Comparison of ENCODE assay signal across 9 mouse cellular contexts in genomic region chr2:61295261-61295964, GRCm38 (mm10).
A peak's percentile ranks its signal among the peaks of the same experiment; 100 is the strongest.
DNase-seq lines count a peak whose midpoint lies in the region; ATAC-seq lines count a peak whose summit lies in the region.
"Had no signal": no experiment of that assay in that cellular context is flagged by ENCODE, and none has a peak within 500 bp of the region (broad histone marks: within the 10 kb centered on the region; RNA-seq: fewer than 3 reads in every experiment).

No protein-coding gene starts in this region.

- H3K9ac ChIP-seq in heart, embryonic 16.5 days (ENCODE audit: low read length), result no peak overlapping the region
- H3K9ac ChIP-seq in forebrain, embryonic 16.5 days (replicated peaks; ENCODE audit: low read depth, low read length), result no peak overlapping the region
- H3K9ac ChIP-seq: limb, embryonic 15.5 days had no signal

- peak; percentile 61 for DNase-seq in gastrocnemius, adult 18-20 months (ENCODE audit: low spot score)
- DNase-seq in gastrocnemius, postnatal 4 days (ENCODE audit: low spot score in 2 of 2), result no peak
- peak; percentile 69 for DNase-seq in adrenal gland, postnatal 14 days
- peak; percentile 51 for DNase-seq in lung, postnatal 10 days
- no peak for DNase-seq in spleen, adult 12 weeks (ENCODE audit: low spot score)
- DNase-seq in spleen, postnatal 10 days (ENCODE audit: low spot score in 2 of 2), result no peak

- peaks cover 11% of the 10 kb centered on the region for H3K4me1 ChIP-seq in heart, embryonic 16.5 days (ENCODE audit: control insufficient read depth, insufficient read depth, low read length)
- H3K4me1 ChIP-seq in forebrain, embryonic 16.5 days (replicated peaks; ENCODE audit: control insufficient read depth, insufficient read depth, low read length), result no peaks in the 10 kb centered on the region
- H3K4me1 ChIP-seq: limb, embryonic 15.5 days had no signal

- no peaks in the 10 kb centered on the region for H3K36me3 ChIP-seq in heart, embryonic 16.5 days (ENCODE audit: control insufficient read depth, insufficient read depth)
- no peaks in the 10 kb centered on the region for H3K36me3 ChIP-seq in forebrain, embryonic 16.5 days (ENCODE audit: control insufficient read depth, insufficient read depth)
- H3K36me3 ChIP-seq: limb, embryonic 15.5 days had no signal

- ATAC-seq in heart, embryonic 16.5 days (replicated peaks; ENCODE audit: extremely low read depth, insufficient read depth, low FRiP score), result peak; percentile 52; the same call in 1 of the 2 replicates
- ATAC-seq in forebrain, embryonic 16.5 days, result no peak

- no peaks in the 10 kb centered on the region for H3K27me3 ChIP-seq in heart, embryonic 16.5 days (ENCODE audit: control insufficient read depth, insufficient read depth, low read length)
- H3K27me3 ChIP-seq in forebrain, embryonic 16.5 days (replicated peaks; ENCODE audit: control insufficient read depth, insufficient read depth, low read length), result no peaks in the 10 kb centered on the region
- H3K27me3 ChIP-seq: limb, embryonic 15.5 days had no signal

- H3K27ac ChIP-seq in heart, embryonic 16.5 days (ENCODE audit: low read length), result peak overlapping the region; percentile 61
- H3K27ac ChIP-seq in forebrain, embryonic 16.5 days (ENCODE audit: low read length), result no peak overlapping the region
- H3K27ac ChIP-seq: limb, embryonic 15.5 days had no signal

- 36% methylated on average over 6 of the region's 6 CpGs for WGBS in heart, embryonic 16.5 days
- 50% methylated on average over 6 of the region's 6 CpGs for WGBS in forebrain, embryonic 16.5 days

- H3K9me3 ChIP-seq in heart, embryonic 16.5 days (replicated peaks; ENCODE audit: control insufficient read depth, low read length), result no peaks in the 10 kb centered on the region
- H3K9me3 ChIP-seq in forebrain, embryonic 16.5 days (ENCODE audit: control insufficient read depth, low read length), result no peaks in the 10 kb centered on the region
- H3K9me3 ChIP-seq: limb, embryonic 15.5 days had no signal

- H3K4me3 ChIP-seq in heart, embryonic 16.5 days (ENCODE audit: low read length), result no peak overlapping the region
- no peak overlapping the region for H3K4me3 ChIP-seq in forebrain, embryonic 16.5 days (replicated peaks; ENCODE audit: low read length)
- H3K4me3 ChIP-seq: limb, embryonic 15.5 days had no signal

- H3K4me2 ChIP-seq in heart, embryonic 16.5 days (ENCODE audit: low read depth, low read length), result no peak overlapping the region
- no peak overlapping the region for H3K4me2 ChIP-seq in forebrain, embryonic 16.5 days (ENCODE audit: low read length)
- H3K4me2 ChIP-seq: limb, embryonic 15.5 days had no signal

Comparison
In these comparisons a context has a peak if more than half of its experiments do, and no peak if none do; other contexts are left out.
1. DNase-seq: peak in gastrocnemius, adult 18-20 months (single experiment), adrenal gland, postnatal 14 days (single experiment) and lung, postnatal 10 days (single experiment); none in gastrocnemius, postnatal 4 days (0 of 2), spleen, adult 12 weeks (single experiment) and spleen, postnatal 10 days (0 of 2).